Mouse (Mus musculus): ENCODE data around the gene Olfr930. TPM values are rescaled to one million over a fixed set of nuclear protein-coding genes. Genes with fewer than 3 reads are reported as not detected.

The Olfr930 gene
- not detected in 2 replicates for polyA plus RNA-seq (2012; rRNA removed)

DNA sequence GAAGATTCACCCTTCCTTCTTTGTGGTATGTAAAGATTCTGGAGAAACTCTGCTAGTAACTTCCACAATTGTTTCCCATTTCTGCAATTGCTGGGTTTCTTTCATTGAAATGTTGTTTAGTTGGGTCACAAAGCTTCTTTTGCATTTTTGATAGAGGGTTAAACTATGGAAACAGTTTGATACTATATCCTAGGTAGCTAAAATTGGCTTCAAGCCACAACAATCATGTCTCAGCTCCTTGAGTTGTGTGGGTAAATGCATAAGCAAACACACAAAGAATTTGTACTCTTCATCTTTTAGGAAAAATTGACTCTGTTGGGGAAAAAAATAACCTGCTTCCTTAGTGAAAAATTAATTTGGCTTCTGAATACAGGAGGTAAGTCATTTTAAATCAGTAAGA, at the start of gene Olfr930:
Olfr930 (plus strand) TSS at position 301 of the 400 bp plus-strand sequence.
- Histone ChIP-seq H3K27ac (ENCODE audit: insufficient read depth, low read length) (no peak within 1 kb of the TSS), H3K4me3 (ENCODE audit: insufficient read depth, low read length) (no peak within 1 kb of the TSS), H3K4me1 (ENCODE audit: control insufficient read depth, insufficient read depth, low read length) (no peaks in the 10 kb centered on the region)
- TF ChIP-seq POLR2A (IDR thresholded peaks at IDR 0.05; ENCODE audit: extremely low read depth, insufficient read depth, low read length) (no peak), CTCF (IDR thresholded peaks at IDR 0.05; ENCODE audit: extremely low read depth, insufficient read depth, low read length) (no peak)

DNA sequence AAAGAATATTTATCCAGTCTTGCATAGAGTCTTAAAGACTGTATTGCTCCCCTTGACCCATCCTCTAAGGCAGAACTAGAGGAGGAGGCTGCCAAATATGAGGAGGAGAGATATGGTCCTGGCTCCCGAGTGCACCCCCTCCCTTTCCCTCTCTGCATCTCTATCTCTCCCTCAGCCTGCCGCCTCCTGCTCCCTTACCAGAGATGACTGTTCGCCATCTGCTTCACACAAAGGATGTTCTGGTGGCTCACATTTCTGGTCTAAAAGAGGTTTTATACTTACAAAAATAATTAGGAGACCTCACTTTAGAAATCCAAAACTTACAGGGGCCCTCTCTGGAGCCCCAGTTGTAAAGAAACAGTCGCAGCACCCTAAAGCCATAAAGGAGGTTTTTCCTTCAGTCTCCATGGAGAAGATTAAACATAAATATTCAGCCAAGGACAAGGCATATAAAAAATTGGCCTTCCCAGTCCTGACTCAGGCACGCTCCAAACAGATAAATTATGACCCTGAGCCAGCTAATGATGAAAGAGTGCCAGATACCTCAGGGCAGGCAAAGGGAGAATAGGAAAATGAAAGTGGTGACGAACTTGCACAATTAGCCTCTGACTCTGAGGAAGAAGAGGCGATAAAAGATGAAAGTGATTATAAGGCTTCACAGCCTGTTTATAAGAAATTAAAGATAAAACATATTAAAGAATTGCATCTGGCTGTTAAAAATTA, 24.0 kb downstream of the Olfr930 start:
- no peak overlapping the region for H3K27ac ChIP-seq (ENCODE audit: insufficient read depth, low read length)
- TF ChIP-seq CTCF (IDR thresholded peaks at IDR 0.05; ENCODE audit: extremely low read depth, insufficient read depth, low read length): no peak
- no peak for TF ChIP-seq POLR2A (IDR thresholded peaks at IDR 0.05; ENCODE audit: extremely low read depth, insufficient read depth, low read length)
- no peak overlapping the region for H3K4me3 ChIP-seq (ENCODE audit: insufficient read depth, low read length)
- no peaks in the 10 kb centered on the region for H3K4me1 ChIP-seq (ENCODE audit: control insufficient read depth, insufficient read depth, low read length)

DNA sequence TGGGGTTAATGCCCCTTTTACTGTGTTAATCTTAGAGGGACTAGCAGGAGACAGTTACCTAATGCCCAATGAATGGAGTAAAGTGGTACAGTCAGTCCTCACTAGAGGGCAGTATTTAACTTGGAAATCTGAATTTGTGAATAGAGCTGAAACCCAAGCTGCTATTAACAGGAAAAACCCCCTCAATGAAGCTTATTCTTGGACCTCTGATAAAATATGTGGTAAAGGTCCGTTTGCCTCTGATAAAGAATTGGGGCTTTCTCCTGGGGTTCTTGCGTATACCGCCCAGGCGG, 24.5 kb downstream of the Olfr930 start:
- H3K4me1 ChIP-seq (ENCODE audit: control insufficient read depth, insufficient read depth, low read length): no peaks in the 10 kb centered on the region
- TF ChIP-seq POLR2A (IDR thresholded peaks at IDR 0.05; ENCODE audit: extremely low read depth, insufficient read depth, low read length): no peak
- no peak overlapping the region for H3K4me3 ChIP-seq (ENCODE audit: insufficient read depth, low read length)
- no peak overlapping the region for H3K27ac ChIP-seq (ENCODE audit: insufficient read depth, low read length)

GRCm38 (mm10) chr9:38972013-38972412, 42.4 kb downstream of the Olfr930 start, which contains the start of gene Olfr933:
Gene Olfr933, plus strand, starts transcription at chr9:38972313.
- TF ChIP-seq CTCF (IDR thresholded peaks at IDR 0.05; ENCODE audit: extremely low read depth, insufficient read depth, low read length) (no peak), POLR2A (IDR thresholded peaks at IDR 0.05; ENCODE audit: extremely low read depth, insufficient read depth, low read length) (no peak)
- no peak within 1 kb of the TSS for H3K4me3 ChIP-seq (ENCODE audit: insufficient read depth, low read length)
- no peak within 1 kb of the TSS for H3K27ac ChIP-seq (ENCODE audit: insufficient read depth, low read length)
- H3K4me1 ChIP-seq (ENCODE audit: control insufficient read depth, insufficient read depth, low read length): no peaks in the 10 kb centered on the region

Other genes with a start within 250 kb of the Olfr930 start
- gene Olfr919, start 226.1 kb upstream of the Olfr930 start, polyA plus RNA-seq (2012; rRNA removed): not detected in 2 replicates
- gene Vwa5a, start 211.5 kb upstream of the Olfr930 start, polyA plus RNA-seq (2012; rRNA removed): 8.2 and 9.3 TPM in 2 replicates
- gene Olfr920, start 177.5 kb upstream of the Olfr930 start, polyA plus RNA-seq (2012; rRNA removed): 0.17 and 0.21 TPM in 2 replicates
- gene Olfr921, start 156.7 kb upstream of the Olfr930 start, polyA plus RNA-seq (2012; rRNA removed): not detected in 2 replicates
- gene Olfr922, start 115.2 kb upstream of the Olfr930 start, polyA plus RNA-seq (2012; rRNA removed): not detected in 2 replicates
- not detected in 2 replicates for gene Olfr923, start 103.3 kb upstream of the Olfr930 start, polyA plus RNA-seq (2012; rRNA removed)
- gene Olfr924, start 85.4 kb upstream of the Olfr930 start, polyA plus RNA-seq (2012; rRNA removed): not detected in 2 replicates
- not detected in 2 replicates for gene Olfr26, start 74.7 kb upstream of the Olfr930 start, polyA plus RNA-seq (2012; rRNA removed)
- gene Olfr926, start 52.7 kb upstream of the Olfr930 start, polyA plus RNA-seq (2012; rRNA removed): not detected in 2 replicates
- gene Olfr933, start 42.5 kb downstream of the Olfr930 start, polyA plus RNA-seq (2012; rRNA removed): not detected in 2 replicates
- not detected in 2 replicates for gene Olfr934, start 58.5 kb downstream of the Olfr930 start, polyA plus RNA-seq (2012; rRNA removed)
- not detected in 2 replicates for gene Olfr935, start 69.9 kb downstream of the Olfr930 start, polyA plus RNA-seq (2012; rRNA removed)
- not detected in 2 replicates for gene Olfr146, start 93.6 kb downstream of the Olfr930 start, polyA plus RNA-seq (2012; rRNA removed)
- gene Olfr937, start 135.1 kb downstream of the Olfr930 start, polyA plus RNA-seq (2012; rRNA removed): not detected in 2 replicates
- not detected in 2 replicates for gene Olfr938, start 149.1 kb downstream of the Olfr930 start, polyA plus RNA-seq (2012; rRNA removed)
- gene Olfr27, start 198.3 kb downstream of the Olfr930 start, polyA plus RNA-seq (2012; rRNA removed): not detected in 2 replicates
- gene Olfr943, start 236.5 kb downstream of the Olfr930 start, polyA plus RNA-seq (2012; rRNA removed): not detected in 2 replicates